Mouse (Mus musculus) liver, embryonic 14.5 days (tissue): ENCODE measurements around the gene Tigar.

Source experiments
- CTCF ChIP-seq: IDR thresholded peaks from 2 replicates; pipeline ENCODE4 v1.5.1; 2016; ENCODE audit warnings: antibody characterized with exemption, low read depth, control low read depth
- EP300 ChIP-seq: IDR thresholded peaks from 2 replicates; pipeline ENCODE4 v1.6.1; 2016; ENCODE audit warnings: antibody characterized with exemption, low read depth

DNA sequence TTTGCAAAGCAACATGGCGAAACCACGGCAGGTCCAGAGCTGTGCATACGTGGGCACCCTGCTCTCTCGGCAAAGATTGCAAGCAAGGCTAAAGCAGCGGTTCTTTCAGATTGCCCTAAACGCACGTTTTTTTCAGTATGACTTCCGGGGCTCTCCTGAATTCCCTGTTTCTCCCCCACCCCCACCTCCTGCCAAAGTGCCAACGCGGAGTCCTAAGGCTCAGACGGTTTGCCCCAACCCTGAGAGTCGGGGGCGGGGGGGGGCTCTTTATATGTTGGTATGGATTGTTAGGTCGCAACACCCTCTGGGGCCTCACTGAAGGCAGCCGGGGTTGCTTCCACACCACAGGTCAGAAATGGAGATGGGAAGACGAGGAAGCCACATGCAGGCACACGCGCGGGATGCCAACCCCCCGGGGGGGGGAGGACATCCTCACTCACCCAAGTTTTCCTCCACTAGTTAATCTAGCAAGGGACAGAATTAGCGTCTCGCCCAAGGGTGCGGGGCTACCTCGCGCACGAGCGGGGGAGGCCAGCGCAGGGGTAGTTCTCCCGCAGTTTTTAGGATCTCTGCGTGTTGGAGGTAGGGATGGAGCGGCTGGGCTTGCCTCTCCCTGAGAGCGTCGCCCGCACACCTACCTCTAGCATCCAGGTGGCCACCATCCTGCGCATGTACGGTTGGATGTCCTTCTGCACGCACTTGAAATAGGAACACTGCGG lies 40.7 kb upstream of the Tigar start:
- TF ChIP-seq CTCF (no peak), EP300 (no peak)
